In the genomic region with DNA sequence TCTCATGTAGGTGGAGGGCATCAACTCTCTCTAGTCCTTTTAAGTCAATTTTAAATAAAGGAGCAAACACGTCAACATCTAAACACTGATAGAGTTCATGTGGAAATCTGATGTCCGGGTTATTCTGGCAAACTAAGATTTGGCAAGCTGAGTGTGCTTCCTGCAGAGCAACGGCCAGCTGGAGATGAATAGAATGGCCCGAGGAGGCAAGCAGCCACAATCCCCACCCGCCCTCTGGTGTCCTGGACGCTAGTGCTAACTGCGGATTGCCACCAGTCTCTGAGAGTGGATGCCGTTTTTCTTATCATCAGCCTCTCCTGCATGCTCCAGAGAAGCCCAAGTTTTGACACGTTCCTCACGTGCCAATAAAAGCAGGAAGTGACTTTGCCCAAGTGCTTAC, we compare ENCODE assay signal across 21 mouse cellular contexts. TPM values are rescaled to one million over a fixed set of nuclear protein-coding genes. Genes with fewer than 3 reads are reported as not detected.
A peak's percentile ranks its signal among the peaks of the same experiment; 100 is the strongest.
DNase-seq lines count a peak whose midpoint lies in the region; ATAC-seq and TF ChIP-seq lines count a peak whose summit lies in the region.
"Had no signal": no experiment of that assay in that cellular context is flagged by ENCODE, and none has a peak within 500 bp of the region (broad histone marks: within the 10 kb centered on the region; RNA-seq: fewer than 3 reads in every experiment).

No protein-coding gene starts in this region.

- intact Hi-C loops in left cerebral cortex, adult 2 months (cut with DNase I): no loop called here

- H3K4me1 ChIP-seq in forebrain, embryonic 14.5 days (ENCODE audit: control insufficient read depth, insufficient read depth, low read length): peaks cover 26% of the 10 kb centered on the region
- peaks cover 18% of the 10 kb centered on the region for H3K4me1 ChIP-seq in midbrain, postnatal 0 days (ENCODE audit: insufficient read depth, low read length)
- H3K4me1 ChIP-seq in heart, embryonic 10.5 days: peaks cover 19% of the 10 kb centered on the region

- TF ChIP-seq CTCF in left cerebral cortex, adult 2 months (IDR thresholded peaks at IDR 0.05): no peak
- TF ChIP-seq CTCF in midbrain, postnatal 0 days (IDR thresholded peaks at IDR 0.05): no peak

- WGBS in forebrain, embryonic 14.5 days: 37% methylated on average over 10 of the region's 10 CpGs
- whole genome bisulfite sequencing in midbrain, postnatal 0 days: 25% methylated on average over 10 of the region's 10 CpGs
- WGBS in heart, embryonic 10.5 days: 32% methylated on average over 10 of the region's 10 CpGs

- H3K9me3 ChIP-seq in forebrain, embryonic 14.5 days (replicated peaks; ENCODE audit: control insufficient read depth, low read length): no peaks in the 10 kb centered on the region
- no peaks in the 10 kb centered on the region for H3K9me3 ChIP-seq in midbrain, postnatal 0 days (ENCODE audit: low read length)
- H3K9me3 ChIP-seq in heart, embryonic 10.5 days: no peaks in the 10 kb centered on the region
- H3K9me3 ChIP-seq: limb, embryonic 15.5 days; lung, embryonic 15.5 days had no signal

- no peak for DNase-seq in left cerebral cortex, adult 2 months (ENCODE audit: extremely low spot score in 1 of 2, low spot score in 2 of 2)
- no peak for DNase-seq in left cerebral cortex, adult 8-10 months (ENCODE audit: low spot score in 2 of 2)
- peak; percentile 88 for DNase-seq in cerebellum, adult 11-12 months
- DNase-seq in forebrain, embryonic 14.5 days (ENCODE audit: low spot score): no peak
- peak; percentile 50 for DNase-seq in midbrain, postnatal 0 days (ENCODE audit: low spot score)
- no peak for DNase-seq in heart, embryonic 10.5 days (ENCODE audit: low spot score)
- DNase-seq in embryo, embryonic 10 days (ENCODE audit: low spot score): no peak
- DNase-seq: embryo, embryonic 11 days; gastrocnemius, postnatal 10 days; kidney, postnatal 25 days had no signal

- H3K36me3 ChIP-seq in forebrain, embryonic 14.5 days (ENCODE audit: control insufficient read depth, insufficient read depth, low read length): 0 out of 2 replicates have a peak, but pooled peaks cover 5% of the 10 kb centered on the region
- H3K36me3 ChIP-seq in midbrain, postnatal 0 days (ENCODE audit: insufficient read depth, low read length): no peaks in the 10 kb centered on the region
- H3K36me3 ChIP-seq in heart, embryonic 10.5 days: no peaks in the 10 kb centered on the region
- H3K36me3 ChIP-seq: limb, embryonic 15.5 days; lung, embryonic 15.5 days had no signal

- peak overlapping the region; percentile 67 for H3K4me2 ChIP-seq in forebrain, embryonic 14.5 days (ENCODE audit: low read length)
- H3K4me2 ChIP-seq in midbrain, postnatal 0 days (ENCODE audit: low read depth, low read length, poor library complexity, severe bottlenecking): peak overlapping the region; percentile 73
- H3K4me2 ChIP-seq: limb, embryonic 15.5 days; lung, embryonic 15.5 days had no signal

- H3K27ac ChIP-seq in left cerebral cortex, adult 2 months: no peak overlapping the region
- H3K27ac ChIP-seq in forebrain, embryonic 14.5 days (ENCODE audit: low read depth, low read length): no peak overlapping the region
- H3K27ac ChIP-seq in midbrain, postnatal 0 days (ENCODE audit: low read depth, low read length): no peak overlapping the region
- no peak overlapping the region for H3K27ac ChIP-seq in heart, embryonic 10.5 days
- H3K27ac ChIP-seq: limb, embryonic 15.5 days; lung, embryonic 15.5 days had no signal

- ATAC-seq in forebrain, embryonic 14.5 days: no peak
- ATAC-seq in midbrain, postnatal 0 days (ENCODE audit: low FRiP score): no peak
- no peak for ATAC-seq in CD4-positive, CD25-positive, alpha-beta regulatory T cell, adult 4 months
- ATAC-seq: activated CD4-positive, CD25-positive, alpha-beta regulatory T cell, adult 4 months had no signal

- no peak overlapping the region; the same call in 1 of the 2 replicates for H3K9ac ChIP-seq in forebrain, embryonic 14.5 days (ENCODE audit: low read length)
- H3K9ac ChIP-seq in midbrain, postnatal 0 days (replicated peaks; ENCODE audit: low read length, poor library complexity, severe bottlenecking): 0 out of 2 replicates have a peak overlapping the region, but pooled peaks have one; percentile 24
- H3K9ac ChIP-seq: limb, embryonic 15.5 days; lung, embryonic 15.5 days had no signal

- H3K4me3 ChIP-seq in left cerebral cortex, adult 2 months: peak overlapping the region; percentile 60
- 0 out of 2 replicates have a peak overlapping the region, but pooled peaks have one; percentile 8 for H3K4me3 ChIP-seq in forebrain, embryonic 14.5 days (ENCODE audit: low read depth, low read length)
- H3K4me3 ChIP-seq in midbrain, postnatal 0 days (ENCODE audit: low read depth, low read length): no peak overlapping the region
- H3K4me3 ChIP-seq in heart, embryonic 10.5 days: no peak overlapping the region
- H3K4me3 ChIP-seq: erythroblast, embryonic 14.5 days; limb, embryonic 15.5 days; lung, embryonic 15.5 days had no signal

- H3K27me3 ChIP-seq in forebrain, embryonic 14.5 days (replicated peaks; ENCODE audit: control insufficient read depth, insufficient read depth, low read length): 0 out of 2 replicates have a peak, but pooled peaks cover 6% of the 10 kb centered on the region
- no peaks in the 10 kb centered on the region for H3K27me3 ChIP-seq in midbrain, postnatal 0 days (ENCODE audit: insufficient read depth, low read length)
- peaks cover 75% of the 10 kb centered on the region for H3K27me3 ChIP-seq in heart, embryonic 10.5 days (ENCODE audit: insufficient read depth, poor library complexity, severe bottlenecking)

RNA-seq across cellular contexts. Expression of a gene that starts 2.8 kb away (rescaled TPM):
- 100 to 1,000 TPM; 128 to 130 TPM for total RNA-seq in left cerebral cortex, adult 2 months (2021)
- 100 to 1,000 TPM in 3 of 4 experiments, 10 to 100 TPM in 1; 99.2 to 121 (median 105) TPM for total RNA-seq in left cerebral cortex, adult 8-10 months (2022)
- 16.8 and 17.4 TPM in 2 replicates for polyA plus RNA-seq in forebrain, embryonic 14.5 days (2014; fragmentation: Nextera tagmentation; extraction: Ambion mirVana)
- 167 and 170 TPM in 2 replicates for total RNA-seq in midbrain, postnatal 0 days (2014; rRNA removed)
- 21.7 and 23.0 TPM in 2 replicates for polyA plus RNA-seq in midbrain, postnatal 0 days (2015; fragmentation: Nextera tagmentation; extraction: Ambion mirVana)
- not detected for polyA plus RNA-seq in CD4-positive, CD25-positive, alpha-beta regulatory T cell, adult 4 months (2017; shearing (Covaris generic))
- polyA plus RNA-seq in heart, embryonic 10.5 days (2016; fragmentation: Nextera tagmentation; extraction: Ambion mirVana): 0.03 and 0.06 TPM in 2 replicates
- total RNA-seq: megakaryocyte-erythroid progenitor cell, adult 5-6 weeks; MEL had no signal
- polyA plus RNA-seq: activated CD4-positive, CD25-positive, alpha-beta regulatory T cell, adult 4 months; erythroblast, embryonic 14.5 days had no signal

RNA-seq across cellular contexts. Expression of a gene that starts 19.5 kb away (rescaled TPM):
- 100 to 1,000 TPM; 869 to 881 TPM for total RNA-seq in left cerebral cortex, adult 2 months (2021)
- 100 to 1,000 TPM; 780 to 919 (median 785) TPM for total RNA-seq in left cerebral cortex, adult 8-10 months (2022)
- 25.7 and 31.8 TPM in 2 replicates for polyA plus RNA-seq in forebrain, embryonic 14.5 days (2014; fragmentation: Nextera tagmentation; extraction: Ambion mirVana)
- total RNA-seq in midbrain, postnatal 0 days (2014; rRNA removed): 84.6 and 90.6 TPM in 2 replicates
- 213 and 233 TPM in 2 replicates for polyA plus RNA-seq in midbrain, postnatal 0 days (2015; fragmentation: Nextera tagmentation; extraction: Ambion mirVana)
- 1 to 10 TPM in 1 of 2 experiments, under 1 TPM in 1; 0.30 to 1.1 TPM for polyA plus RNA-seq in CD4-positive, CD25-positive, alpha-beta regulatory T cell, adult 4 months (2017; shearing (Covaris generic))
- 0.13 TPM in 1 of 2 replicates, not detected in the other for polyA plus RNA-seq in heart, embryonic 10.5 days (2016; fragmentation: Nextera tagmentation; extraction: Ambion mirVana)
- total RNA-seq: megakaryocyte-erythroid progenitor cell, adult 5-6 weeks; MEL had no signal
- polyA plus RNA-seq: C2C12; erythroblast, embryonic 14.5 days; heart, embryonic 14.5 days had no signal

RNA-seq across cellular contexts. Expression of a gene that starts 36.9 kb away (rescaled TPM):
- not detected for total RNA-seq in left cerebral cortex, adult 2 months (2021)
- not detected for total RNA-seq in left cerebral cortex, adult 8-10 months (2022)
- polyA plus RNA-seq in forebrain, embryonic 14.5 days (2014; fragmentation: Nextera tagmentation; extraction: Ambion mirVana): not detected in 2 replicates
- not detected in 2 replicates for total RNA-seq in midbrain, postnatal 0 days (2014; rRNA removed)
- polyA plus RNA-seq in midbrain, postnatal 0 days (2015; fragmentation: Nextera tagmentation; extraction: Ambion mirVana): not detected in 2 replicates
- not detected for polyA plus RNA-seq in CD4-positive, CD25-positive, alpha-beta regulatory T cell, adult 4 months (2017; shearing (Covaris generic))
- not detected in 2 replicates for polyA plus RNA-seq in heart, embryonic 10.5 days (2016; fragmentation: Nextera tagmentation; extraction: Ambion mirVana)
- total RNA-seq: gastrocnemius, postnatal 10 days; layer of hippocampus, postnatal 25 days; megakaryocyte-erythroid progenitor cell, adult 5-6 weeks; MEL had no signal
- polyA plus RNA-seq: activated CD4-positive, CD25-positive, alpha-beta regulatory T cell, adult 4 months; C2C12; erythroblast, embryonic 14.5 days; heart, embryonic 14.5 days; intestine, embryonic 14.5 days; limb, embryonic 15.5 days; lung, embryonic 15.5 days had no signal

RNA-seq across cellular contexts. Expression of a gene that starts 42.3 kb away (rescaled TPM):
- total RNA-seq in left cerebral cortex, adult 2 months (2021): 10 to 100 TPM; 91.7 to 95.3 TPM
- 10 to 100 TPM; 74.5 to 85.8 (median 79.0) TPM for total RNA-seq in left cerebral cortex, adult 8-10 months (2022)
- 16.0 and 16.3 TPM in 2 replicates for polyA plus RNA-seq in forebrain, embryonic 14.5 days (2014; fragmentation: Nextera tagmentation; extraction: Ambion mirVana)
- 43.4 and 58.1 TPM in 2 replicates for total RNA-seq in midbrain, postnatal 0 days (2014; rRNA removed)
- polyA plus RNA-seq in midbrain, postnatal 0 days (2015; fragmentation: Nextera tagmentation; extraction: Ambion mirVana): 100 and 115 TPM in 2 replicates
- 1 to 10 TPM; 2.1 to 2.7 TPM for polyA plus RNA-seq in CD4-positive, CD25-positive, alpha-beta regulatory T cell, adult 4 months (2017; shearing (Covaris generic))
- polyA plus RNA-seq in heart, embryonic 10.5 days (2016; fragmentation: Nextera tagmentation; extraction: Ambion mirVana): 5.2 and 5.6 TPM in 2 replicates
- total RNA-seq: megakaryocyte-erythroid progenitor cell, adult 5-6 weeks had no signal
- polyA plus RNA-seq: erythroblast, embryonic 14.5 days had no signal

RNA-seq across cellular contexts. Expression of a gene that starts 45.6 kb away (rescaled TPM):
- under 1 TPM; 0.16 to 0.45 TPM for total RNA-seq in left cerebral cortex, adult 2 months (2021)
- total RNA-seq in left cerebral cortex, adult 8-10 months (2022): under 1 TPM; 0.13 to 0.35 (median 0.25) TPM
- 0.05 and 0.14 TPM in 2 replicates for polyA plus RNA-seq in forebrain, embryonic 14.5 days (2014; fragmentation: Nextera tagmentation; extraction: Ambion mirVana)
- 0.33 and 0.52 TPM in 2 replicates for total RNA-seq in midbrain, postnatal 0 days (2014; rRNA removed)
- polyA plus RNA-seq in midbrain, postnatal 0 days (2015; fragmentation: Nextera tagmentation; extraction: Ambion mirVana): 0.65 and 0.84 TPM in 2 replicates
- not detected for polyA plus RNA-seq in CD4-positive, CD25-positive, alpha-beta regulatory T cell, adult 4 months (2017; shearing (Covaris generic))
- polyA plus RNA-seq in heart, embryonic 10.5 days (2016; fragmentation: Nextera tagmentation; extraction: Ambion mirVana): 0.06 and 1.2 TPM in 2 replicates
- total RNA-seq: megakaryocyte-erythroid progenitor cell, adult 5-6 weeks; MEL had no signal
- polyA plus RNA-seq: erythroblast, embryonic 14.5 days; heart, embryonic 14.5 days; limb, embryonic 15.5 days had no signal

Comparison
In these comparisons a context has a peak if more than half of its experiments do, and no peak if none do; other contexts are left out.
1. DNase-seq: peak in cerebellum, adult 11-12 months (single experiment) and midbrain, postnatal 0 days (single experiment); none in left cerebral cortex, adult 2 months (0 of 2), left cerebral cortex, adult 8-10 months (0 of 2), forebrain, embryonic 14.5 days (single experiment), heart, embryonic 10.5 days (single experiment) and embryo, embryonic 10 days (single experiment).
2. H3K4me3 ChIP-seq: peak in left cerebral cortex, adult 2 months (single experiment) and forebrain, embryonic 14.5 days (single experiment); none in midbrain, postnatal 0 days (single experiment) and heart, embryonic 10.5 days (single experiment).
3. RNA of a gene that starts 2.8 kb away (polyA plus RNA-seq): 21.7 to 23.0 TPM in midbrain, postnatal 0 days and 16.8 to 17.4 TPM in forebrain, embryonic 14.5 days; 0.03 to 0.06 TPM in heart, embryonic 10.5 days and not detected in CD4-positive, CD25-positive, alpha-beta regulatory T cell, adult 4 months; every median in the first group is over 10 times any median in the second.
4. RNA of a gene that starts 19.5 kb away (polyA plus RNA-seq): 213 to 233 TPM in midbrain, postnatal 0 days and 25.7 to 31.8 TPM in forebrain, embryonic 14.5 days; 0.30 to 1.1 TPM in CD4-positive, CD25-positive, alpha-beta regulatory T cell, adult 4 months and 0.13 TPM in heart, embryonic 10.5 days; every median in the first group is over 10 times any median in the second.